Mouse (Mus musculus) ES-E14 (cell line): ENCODE data around the gene Dguok.

Experiments used
- HCFC1 ChIP-seq: IDR thresholded peaks from 2 replicates; pipeline ENCODE4 v1.6.1; 2012; ENCODE audit warnings: low read length, inconsistent platforms, borderline replicate concordance; ENCODE audit not compliant: insufficient read depth
- MAFK ChIP-seq: IDR thresholded peaks from 2 replicates; pipeline ENCODE4 v1.6.1; 2014; ENCODE audit warnings: mild to moderate bottlenecking, low read depth, low read length, inconsistent platforms; ENCODE audit not compliant: insufficient read depth
- ZC3H11A ChIP-seq: IDR thresholded peaks from 2 replicates; pipeline ENCODE4 v1.6.1; 2012; ENCODE audit warnings: low read depth, mild to moderate bottlenecking, inconsistent platforms, low read length, borderline replicate concordance

- TF ChIP-seq ZC3H11A (no peak), HCFC1 (no peak), MAFK (no peak)
Observed at GRCm38 (mm10) chr6:83510210-83510609, 3.4 kb upstream of the Dguok start.
